Mouse (Mus musculus): ENCODE results near the gene Fam83d.

Gene Fam83d

DNA sequence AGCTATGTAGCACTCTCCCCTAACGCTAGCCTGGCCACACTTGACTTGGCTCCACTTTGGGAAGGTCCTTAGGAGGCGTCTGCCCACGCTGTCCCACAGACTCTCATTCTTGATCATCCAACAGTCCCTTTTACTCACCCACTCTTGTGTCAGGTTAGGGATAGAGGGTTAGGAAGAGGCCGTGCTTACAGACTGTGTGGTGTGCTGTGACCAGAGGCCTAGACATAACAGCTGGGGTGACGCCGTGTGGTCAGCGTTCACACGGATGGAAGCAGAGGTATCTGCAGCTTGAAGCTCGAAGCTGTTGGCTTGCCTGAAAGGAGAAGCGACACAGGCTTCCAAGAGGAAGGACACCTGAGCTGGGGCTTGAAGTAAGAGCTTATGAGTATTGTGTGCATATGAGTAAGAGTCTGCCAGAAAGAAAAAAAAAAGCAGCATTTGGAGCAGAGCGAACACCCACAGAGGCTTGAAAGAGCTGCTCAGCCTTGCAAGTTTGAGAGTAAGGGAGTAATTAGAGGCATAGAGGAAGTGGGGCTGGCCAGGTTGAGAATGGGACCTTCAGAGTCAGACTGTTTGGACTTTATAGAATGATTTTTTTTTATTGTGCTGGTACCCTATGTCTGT is 24.3 kb upstream of the Fam83d start:
- DNase-seq (ENCODE audit: low read depth, low spot score), result no peak

DNA sequence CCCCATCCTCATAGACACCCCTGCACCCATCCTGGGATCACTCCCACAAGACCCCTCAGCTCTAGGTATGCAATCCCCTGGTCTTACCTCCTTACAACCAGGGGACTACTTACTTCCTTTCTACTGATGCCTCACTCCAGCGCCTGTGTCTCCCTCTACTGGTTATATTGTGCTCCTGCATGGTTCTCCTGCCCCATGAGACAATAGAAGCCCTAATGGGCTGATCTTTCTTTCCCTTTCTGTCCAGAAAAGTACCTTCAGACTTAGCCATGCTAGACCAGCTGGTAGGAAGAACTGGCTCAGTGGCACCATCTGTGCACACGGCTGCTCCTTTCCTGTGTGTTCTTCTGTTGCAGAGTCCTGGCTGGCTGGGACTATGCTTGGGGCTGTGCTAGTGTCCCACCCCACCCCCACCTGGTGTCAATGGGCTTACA is 22.8 kb upstream of the Fam83d start:
- no peak for DNase-seq (ENCODE audit: low read depth, low spot score)

DNA sequence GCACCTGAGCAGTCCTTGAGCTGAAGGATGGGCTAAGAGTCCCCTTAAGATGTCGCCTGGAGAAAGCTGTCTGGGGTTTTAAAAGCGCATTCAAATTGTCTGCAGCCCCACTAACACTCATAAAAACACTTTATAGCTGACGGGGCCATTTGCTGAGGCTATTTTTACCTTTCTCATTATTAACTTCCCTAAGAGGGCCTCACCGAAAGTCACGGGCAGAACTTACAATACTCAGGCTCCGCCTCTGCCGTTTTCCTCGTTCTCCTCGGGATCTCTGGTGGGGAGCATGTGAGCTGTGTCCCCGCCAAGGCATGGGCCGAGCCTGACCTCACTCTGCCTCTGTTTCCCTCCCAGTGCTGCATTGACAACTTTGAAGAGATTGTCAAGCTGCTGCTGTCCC is 21.7 kb upstream of the Fam83d start:
- DNase-seq (ENCODE audit: low read depth, low spot score), result no peak

DNA sequence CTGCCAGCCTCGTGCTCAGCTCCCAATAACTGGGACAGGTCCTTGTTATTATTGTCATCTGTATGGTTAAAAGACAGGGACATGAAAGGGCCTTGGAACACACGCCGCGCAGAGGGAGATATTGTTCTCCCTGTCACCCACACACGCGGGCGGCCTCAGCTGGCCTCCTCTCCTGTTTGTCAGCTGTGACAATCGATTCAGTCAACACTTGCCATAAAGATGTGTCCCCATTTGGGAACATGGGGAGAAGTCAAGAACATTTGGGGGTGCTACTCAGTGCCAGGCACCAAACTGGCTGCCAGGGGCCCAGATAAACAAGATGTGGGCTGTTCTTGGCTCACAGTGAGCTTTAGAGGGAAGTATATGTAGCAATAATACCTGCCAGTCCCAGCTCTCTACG is 18.5 kb upstream of the Fam83d start:
- DNase-seq (ENCODE audit: low read depth, low spot score), result no peak

DNA sequence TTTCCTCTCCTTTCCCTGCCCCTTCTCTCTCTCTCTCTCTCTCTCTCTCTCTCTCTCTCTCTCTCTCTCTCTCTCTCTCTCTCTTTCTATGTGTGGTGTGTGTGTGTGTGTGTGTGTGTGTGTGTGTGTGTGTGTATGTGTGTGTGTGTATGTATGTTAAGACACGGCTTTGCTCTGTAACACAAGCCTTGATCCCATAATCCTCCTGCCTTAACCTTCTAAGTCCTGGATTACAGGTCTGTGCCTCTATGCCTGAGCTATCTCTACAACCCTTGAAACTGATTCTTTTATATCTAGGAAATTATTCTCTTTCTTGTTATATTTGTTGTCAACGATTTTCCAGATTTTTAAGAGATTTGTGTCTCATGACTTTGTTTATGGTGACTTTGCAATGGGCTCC is 7.7 kb upstream of the Fam83d start:
- DNase-seq (ENCODE audit: low read depth, low spot score), result peak; percentile 25

DNA sequence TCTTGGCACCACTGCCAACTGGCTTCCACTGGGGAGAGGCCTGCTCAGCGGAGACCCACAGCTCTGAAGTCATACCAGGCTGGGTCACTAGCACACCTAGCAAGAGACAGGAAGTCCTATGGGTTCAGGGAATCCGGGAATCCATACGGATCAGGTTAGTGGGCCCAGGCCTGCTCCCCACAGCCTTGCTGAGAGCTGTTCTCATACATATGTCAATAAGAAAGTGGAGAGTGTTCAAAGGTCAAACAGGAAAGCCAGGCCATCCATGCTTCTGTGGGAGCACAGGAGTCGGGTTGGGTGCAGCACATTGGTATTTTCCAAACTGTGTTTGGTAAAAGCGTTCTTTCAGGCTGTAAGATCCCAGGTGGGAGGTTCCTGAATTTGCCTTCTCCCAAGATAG is 5.6 kb upstream of the Fam83d start:
- DNase-seq (ENCODE audit: low read depth, low spot score), result no peak

DNA sequence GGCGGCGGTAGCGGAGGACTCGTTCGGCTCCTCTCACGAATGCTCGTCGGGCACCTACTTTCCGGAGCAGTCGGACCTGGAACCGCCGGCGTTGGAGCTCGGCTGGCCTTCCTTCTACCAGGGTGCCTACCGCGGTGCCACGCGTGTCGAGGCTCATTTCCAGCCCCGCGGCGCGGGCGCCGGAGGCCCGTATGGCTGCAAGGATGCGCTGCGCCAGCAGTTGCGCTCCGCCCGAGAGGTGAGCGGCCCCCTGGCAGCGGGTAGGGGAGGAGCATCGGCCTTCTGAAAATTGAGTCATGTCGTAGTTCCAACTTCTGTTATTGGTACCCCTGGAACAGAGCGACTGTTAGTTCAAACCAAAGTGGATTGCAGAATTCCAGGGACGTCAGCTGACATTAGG is 457 bp downstream of the Fam83d start:
- no peak for DNase-seq (ENCODE audit: low read depth, low spot score)

DNA sequence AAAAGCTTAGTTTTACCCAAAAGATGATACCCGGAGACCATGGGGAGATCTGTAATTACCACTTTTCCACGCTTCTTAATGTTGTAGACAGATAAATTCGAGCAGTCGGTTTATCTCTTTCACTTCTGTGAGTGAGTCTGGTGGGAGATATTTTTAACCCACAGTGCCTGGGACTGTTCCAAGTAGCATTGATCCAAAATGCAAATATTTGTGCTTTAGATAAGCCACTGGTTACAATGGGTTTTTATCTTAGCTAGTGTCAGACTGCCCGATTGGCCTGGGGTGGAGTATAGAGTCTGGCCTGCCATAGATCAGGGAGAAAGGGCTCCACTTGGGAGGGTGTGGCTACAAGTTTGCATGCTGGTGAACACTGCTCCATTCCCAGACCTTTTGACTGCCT is 878 bp downstream of the Fam83d start:
- DNase-seq (ENCODE audit: low read depth, low spot score), result no peak

DNA sequence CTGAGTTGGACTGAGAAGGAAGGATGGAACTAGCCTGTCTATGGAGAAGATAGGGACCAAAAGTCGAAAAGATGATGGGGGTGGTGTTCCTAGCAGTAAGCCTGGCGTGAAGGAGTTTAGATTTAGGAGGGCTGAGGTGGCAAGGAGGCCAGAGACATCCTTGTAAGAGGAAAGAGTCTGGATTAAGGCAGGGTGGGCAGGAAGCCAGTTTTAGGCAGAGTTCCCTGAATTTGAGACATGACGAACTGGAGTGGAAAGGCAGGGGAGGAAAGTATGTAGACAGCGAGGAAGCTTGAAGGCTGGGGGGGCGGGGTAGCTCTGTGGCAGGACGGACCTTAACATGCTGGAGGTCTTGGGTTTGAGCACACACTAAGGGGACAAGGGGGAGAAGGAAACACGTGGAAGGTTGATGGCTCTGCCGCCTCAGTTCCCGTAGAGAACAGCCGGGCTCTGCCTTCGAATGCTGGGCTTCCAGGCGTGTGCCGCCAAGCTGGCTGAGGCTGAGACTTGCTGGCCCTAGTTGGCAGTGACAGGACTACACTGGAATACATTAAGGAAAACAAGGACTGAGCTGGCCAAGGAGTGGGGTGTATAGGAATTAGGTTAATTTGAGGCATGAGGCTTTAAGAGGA is 2.3 kb downstream of the Fam83d start:
- no peak for DNase-seq (ENCODE audit: low read depth, low spot score)

DNA sequence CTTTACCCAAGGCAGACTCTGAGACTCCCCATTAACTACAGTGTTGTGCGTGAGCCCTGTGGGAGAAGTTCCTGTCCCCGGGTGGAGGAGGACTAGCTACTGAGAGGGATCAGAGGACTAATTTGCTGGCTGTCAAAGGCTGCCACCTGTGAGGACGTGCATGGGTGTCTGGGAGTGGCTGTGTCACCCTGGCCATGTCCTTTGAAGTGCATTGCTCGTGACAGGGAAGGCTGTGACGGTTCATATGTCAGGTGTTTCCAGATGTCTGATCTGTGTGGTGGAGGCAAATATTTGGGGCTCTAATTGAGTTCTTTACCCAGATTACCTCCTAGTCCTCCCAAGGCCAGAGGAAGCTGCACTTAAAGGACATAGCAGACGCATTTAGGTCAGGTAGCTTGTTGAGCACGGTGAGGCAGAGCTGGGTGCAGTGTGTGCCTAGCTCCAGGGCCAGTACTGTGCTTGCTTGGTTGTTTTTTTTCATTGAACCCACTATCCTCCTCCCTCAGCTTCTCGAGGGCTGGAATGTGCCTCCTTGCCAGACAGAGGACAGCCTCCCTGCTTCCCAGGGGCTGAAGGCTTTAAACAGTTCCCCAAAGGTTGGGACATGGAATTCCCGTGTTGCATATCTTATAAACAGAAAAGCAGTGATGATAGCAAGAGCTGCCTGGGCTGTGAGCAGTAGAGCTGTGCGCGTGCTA is 3.3 kb downstream of the Fam83d start:
- DNase-seq (ENCODE audit: low read depth, low spot score), result no peak

DNA sequence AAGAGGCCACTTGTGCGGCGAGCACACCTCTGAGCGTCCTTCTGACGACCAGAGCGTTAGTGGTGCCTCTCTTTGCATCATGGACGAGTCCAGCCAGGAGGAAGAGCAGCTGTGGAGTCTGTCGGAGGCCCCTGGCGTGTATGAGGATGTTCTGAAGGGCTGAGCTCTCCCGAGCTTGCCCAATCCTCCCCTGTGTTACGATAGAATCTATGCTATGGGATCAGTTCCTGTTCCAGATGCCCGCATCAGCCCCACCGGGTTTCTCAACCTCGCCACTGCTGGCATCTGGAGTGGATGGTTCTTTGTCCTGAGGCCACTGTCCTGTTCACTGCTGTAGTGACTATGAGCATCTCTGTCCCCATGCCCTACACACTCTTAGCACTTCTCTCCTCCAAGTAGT is 4.9 kb downstream of the Fam83d start:
- DNase-seq (ENCODE audit: low read depth, low spot score), result no peak

DNA sequence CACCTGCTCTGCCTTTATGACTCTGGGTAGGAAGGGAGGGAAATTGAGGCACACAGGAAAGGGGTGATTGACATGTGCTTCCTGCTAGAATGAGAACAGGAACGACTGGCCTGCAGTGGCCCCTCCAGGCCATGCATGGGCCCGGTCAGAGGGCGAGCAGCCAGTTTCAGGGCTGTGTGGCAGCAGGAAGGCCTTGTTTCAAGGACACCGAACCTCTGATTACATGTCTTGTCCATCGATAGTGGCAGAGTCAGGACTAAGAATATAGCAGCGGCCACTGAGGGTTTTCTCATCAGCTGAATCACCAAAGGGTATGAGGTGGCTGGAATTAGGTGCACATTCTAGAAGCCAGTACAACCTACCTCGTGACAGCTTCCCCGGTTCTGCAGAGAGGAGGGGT is 7.0 kb downstream of the Fam83d start:
- no peak for DNase-seq (ENCODE audit: low read depth, low spot score)

DNA sequence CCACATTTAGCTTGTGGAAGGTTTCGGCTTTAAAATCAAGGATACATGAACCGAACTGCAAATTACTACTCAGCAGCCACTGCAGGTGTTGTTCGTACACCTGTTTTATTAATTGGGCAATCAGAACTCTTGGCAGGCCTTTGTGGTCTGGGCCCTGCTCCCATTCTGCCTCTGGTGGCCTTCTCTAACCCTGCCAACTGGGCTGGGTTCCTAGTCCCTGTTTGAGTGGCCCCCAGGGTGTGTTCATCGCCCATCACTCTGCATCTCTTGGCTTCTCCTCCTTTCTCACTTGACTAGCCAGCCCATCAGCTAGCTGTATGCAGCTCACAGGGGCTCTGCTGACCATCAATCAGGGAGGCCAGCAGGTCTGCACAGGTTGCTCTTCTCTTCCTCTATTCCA is 8.8 kb downstream of the Fam83d start:
- DNase-seq (ENCODE audit: low read depth, low spot score), result no peak

DNA sequence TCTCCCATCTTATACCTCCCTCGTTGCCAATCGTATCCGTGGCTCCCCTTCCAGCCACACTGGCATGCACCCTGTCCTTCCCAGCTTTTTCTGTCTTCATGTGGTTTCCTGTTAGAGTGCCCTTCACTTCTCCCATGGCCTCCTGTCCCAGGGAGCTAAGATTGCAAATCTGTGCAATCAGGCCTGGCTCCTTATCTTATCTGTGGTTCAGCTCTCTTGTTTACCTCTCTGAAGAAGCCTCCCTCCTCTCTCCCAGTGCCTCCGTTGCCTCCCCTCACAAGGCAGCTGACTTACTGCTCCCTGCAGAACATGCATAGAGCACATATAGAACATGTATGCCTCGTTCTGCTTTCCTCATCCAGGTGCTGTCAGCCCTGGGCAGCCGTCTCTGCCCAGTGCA is 9.6 kb downstream of the Fam83d start:
- DNase-seq (ENCODE audit: low read depth, low spot score), result no peak

DNA sequence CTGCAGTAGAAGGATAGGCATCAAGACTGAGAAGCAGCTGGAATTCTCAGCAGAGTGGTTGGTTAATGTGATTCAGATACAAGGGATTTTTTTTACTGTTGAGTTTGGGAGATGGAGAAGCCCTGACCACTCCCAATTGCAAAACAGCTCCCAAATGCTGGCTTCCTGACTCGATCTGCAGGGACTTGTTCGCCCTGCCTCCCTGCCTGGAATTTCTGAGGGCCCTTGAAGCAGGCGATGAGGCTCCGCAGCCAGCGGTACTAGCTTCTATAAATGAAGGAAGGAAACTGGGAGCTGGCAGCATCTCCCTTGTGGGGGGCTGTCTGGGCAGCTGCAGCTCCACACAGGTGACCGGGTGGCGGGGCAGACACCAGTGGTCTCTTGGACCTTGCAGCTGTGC is 10.5 kb downstream of the Fam83d start:
- no peak for DNase-seq (ENCODE audit: low read depth, low spot score)

DNA sequence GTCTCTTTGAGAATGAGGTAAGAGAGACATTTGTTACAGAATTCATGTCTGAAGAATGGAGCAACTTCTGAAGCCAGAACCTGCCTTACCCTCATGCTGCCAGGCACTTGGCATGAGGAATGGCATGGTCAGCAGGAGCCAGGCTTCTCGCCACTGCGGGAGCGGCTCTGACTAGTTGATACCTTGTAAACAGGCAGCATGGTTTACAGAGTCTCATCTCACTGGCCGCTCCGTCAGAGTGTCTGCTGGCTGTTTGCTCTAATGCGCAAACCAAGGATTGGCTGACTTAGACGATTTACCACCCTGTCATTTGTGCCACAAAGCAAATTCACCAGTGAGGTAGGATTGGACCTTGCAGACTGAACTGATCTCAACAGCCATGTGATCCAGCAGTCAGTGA is 13.2 kb downstream of the Fam83d start:
- no peak for DNase-seq (ENCODE audit: low read depth, low spot score)

DNA sequence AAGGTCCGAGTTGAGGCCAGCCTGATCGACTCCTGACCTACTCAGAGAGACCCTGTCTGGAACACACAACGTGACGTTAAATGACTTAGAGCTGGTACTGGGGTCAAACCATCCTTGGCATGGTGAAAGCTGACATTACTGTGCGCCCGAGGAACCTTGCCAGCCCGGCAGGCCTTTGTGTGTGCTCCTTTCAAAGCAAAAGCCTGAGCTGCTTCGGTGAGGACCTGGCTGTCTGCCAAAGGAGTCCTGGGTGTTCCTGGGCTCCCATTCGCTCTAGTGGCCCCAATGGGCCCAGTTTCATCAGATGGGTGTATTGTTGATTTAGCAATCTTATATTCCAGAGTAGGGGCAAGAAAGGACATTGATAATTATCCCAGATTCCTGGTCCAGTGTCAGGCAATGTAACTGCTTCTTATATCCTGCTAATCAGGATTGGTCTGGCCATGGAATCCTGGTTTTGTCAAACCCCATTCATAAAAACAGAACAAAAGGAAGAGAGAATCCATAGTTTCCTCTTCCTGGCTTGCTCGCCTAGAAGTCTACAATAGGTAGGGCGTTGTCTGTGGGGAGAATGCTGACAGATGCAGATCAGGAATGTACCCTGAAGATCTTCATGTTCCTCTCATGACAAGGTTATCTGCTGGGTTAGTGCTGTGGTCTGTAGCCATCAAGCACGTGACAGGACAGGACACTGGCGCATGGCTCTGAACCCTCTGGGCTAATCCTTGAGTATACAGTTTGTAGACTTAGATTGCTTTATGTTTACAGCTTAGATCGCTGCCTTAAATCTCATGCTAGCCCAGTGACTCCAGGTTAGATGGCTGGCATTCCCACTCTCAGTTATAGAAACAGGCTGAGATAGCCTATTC is 19.3 kb downstream of the Fam83d start:
- no peak for DNase-seq (ENCODE audit: low read depth, low spot score)

DNA sequence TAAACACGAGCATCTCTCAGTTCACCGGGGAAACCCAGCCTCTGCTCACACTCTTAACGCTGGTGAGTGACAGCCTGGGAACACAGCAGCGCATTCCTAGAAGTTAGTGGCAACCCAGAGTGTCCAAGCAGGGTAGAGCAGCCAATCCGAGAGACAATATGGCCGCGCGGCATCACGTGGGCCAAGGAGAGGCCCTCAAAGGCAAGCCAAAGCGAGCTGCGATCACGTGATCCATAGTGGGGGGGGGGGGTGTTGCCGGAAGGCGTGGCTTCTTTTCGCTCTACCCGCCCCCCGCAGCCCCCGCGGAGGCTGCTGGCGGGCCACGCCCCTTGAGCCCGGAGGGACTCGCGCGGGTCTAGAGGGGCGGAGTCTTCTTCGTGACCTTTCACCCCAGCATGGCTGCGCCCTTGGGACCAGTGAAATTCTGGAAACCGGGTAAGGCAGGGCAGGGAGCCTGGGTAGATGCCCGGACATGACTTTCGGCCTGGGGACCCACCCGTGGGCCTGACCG is 26.7 kb downstream of the Fam83d start, which contains the start of gene Dhx35:
Gene Dhx35, plus strand, starts transcription at position 314 of the 511 bp plus-strand sequence.
- DNase-seq (ENCODE audit: low read depth, low spot score), result peak; percentile 91

DNA sequence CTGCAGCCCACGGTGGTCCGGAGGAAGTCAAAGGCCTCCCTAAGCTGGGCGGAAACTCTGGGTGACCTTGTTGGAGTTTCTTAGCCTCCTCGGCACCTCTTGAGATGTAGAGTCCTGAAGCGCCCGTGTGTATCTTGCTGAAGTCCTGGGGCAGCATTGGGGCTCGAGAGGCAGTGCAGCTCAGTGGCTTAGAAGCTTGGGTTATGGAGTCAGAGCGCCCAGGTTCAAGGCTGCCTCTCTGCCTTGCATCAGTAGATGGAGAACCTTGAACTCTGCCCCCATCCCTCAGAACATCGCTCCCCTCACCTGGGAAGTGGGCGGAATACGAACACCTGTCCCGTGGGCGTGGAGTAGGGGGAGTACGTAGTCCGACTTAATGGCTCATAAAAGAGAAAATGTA is 27.1 kb downstream of the Fam83d start:
- DNase-seq (ENCODE audit: low read depth, low spot score), result no peak

DNA sequence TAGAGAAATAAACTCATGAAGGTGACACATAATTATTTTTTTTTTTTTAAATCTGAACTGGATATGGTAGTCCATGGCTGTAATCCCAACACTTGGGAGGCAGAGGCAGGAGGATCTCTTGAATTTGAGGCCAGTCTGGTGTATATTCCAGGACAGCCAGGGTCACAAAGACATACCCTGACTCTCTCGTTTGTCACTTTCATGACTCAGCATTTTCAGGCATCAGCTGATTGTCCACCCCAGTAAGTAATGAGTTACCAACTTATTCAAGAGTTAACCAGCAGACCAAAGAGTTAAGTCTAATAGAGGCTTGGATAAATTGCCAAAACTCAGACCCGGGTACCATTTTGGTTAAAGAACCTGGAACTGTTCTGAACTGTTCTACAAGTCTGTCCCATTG is 28.0 kb downstream of the Fam83d start:
- DNase-seq (ENCODE audit: low read depth, low spot score), result no peak

DNA sequence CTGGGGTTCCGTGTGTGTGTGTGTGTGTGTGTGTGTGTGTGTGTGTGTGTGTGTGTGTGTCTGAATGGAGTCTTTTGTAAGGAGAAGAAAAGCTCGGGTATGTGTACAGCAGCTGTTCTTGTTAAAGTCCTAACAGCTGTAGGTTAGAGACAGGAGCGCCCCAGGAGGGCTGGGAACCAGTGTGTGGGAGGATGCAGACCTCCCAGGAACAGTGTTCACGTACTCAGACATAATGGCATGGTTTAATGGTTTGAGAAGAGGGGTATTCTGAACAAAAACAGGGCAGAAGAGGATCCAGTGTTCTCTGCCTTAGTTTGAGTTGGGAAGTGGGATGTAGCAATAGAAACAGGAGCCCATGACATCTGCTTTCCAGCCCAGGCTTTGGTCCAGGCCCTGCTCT is 31.4 kb downstream of the Fam83d start:
- no peak for DNase-seq (ENCODE audit: low read depth, low spot score)

DNA sequence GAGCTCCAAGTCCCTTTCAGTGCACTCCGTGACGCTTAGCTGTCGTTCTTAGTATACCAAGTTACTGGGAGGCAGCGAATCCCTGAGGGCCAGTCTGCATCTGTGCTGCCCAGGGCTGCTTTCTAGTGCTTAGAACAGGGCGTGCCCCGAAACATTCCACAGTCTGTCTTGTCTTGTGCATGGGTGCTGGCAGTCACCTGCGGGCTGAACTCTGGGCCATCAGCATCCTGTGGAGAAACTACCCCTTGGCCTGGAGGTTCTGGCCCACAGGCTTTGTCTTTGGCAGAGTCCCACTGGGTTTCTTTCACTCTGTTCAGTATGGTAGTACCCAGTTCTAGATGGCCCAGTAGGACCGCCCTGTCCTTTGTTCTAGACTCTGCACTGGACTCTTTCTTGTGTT is 32.9 kb downstream of the Fam83d start:
- DNase-seq (ENCODE audit: low read depth, low spot score), result no peak
